Mouse (Mus musculus) lung, embryonic 14.5 days (tissue): ENCODE results near the gene Kcnab2. TPM values are rescaled to one million over a fixed set of nuclear protein-coding genes. Genes with fewer than 3 reads are reported as not detected.

Source experiments
- ATAC-seq: fragments of 200-750 bp; cut with Nextera tagmentation; 2 replicates; pipeline ENCODE4 v1.8.0; 2017; ENCODE audit warnings: mild to moderate bottlenecking, moderate TSS enrichment, moderate library complexity; ENCODE audit not compliant: insufficient read depth
- DNase-seq: peaks from one replicate; pipeline ENCODE4 v3.0.0-alpha.2; 2015
- H3K27ac ChIP-seq: fragments of 300-500 bp; sonication (generic); 2 replicates; pipeline ENCODE4 v1.5.1; 2014; ENCODE audit warnings: low read depth, mild to moderate bottlenecking, moderate library complexity
- H3K27me3 ChIP-seq: fragments of 300-500 bp; sonication (generic); 2 replicates; pipeline ENCODE4 v1.6.1; 2014; ENCODE audit warnings: low read length, control low read depth; ENCODE audit not compliant: insufficient read depth
- H3K36me3 ChIP-seq: fragments of 300-500 bp; sonication (generic); 2 replicates; pipeline ENCODE4 v1.6.1; 2014; ENCODE audit warnings: control low read depth; ENCODE audit not compliant: insufficient read depth
- H3K4me1 ChIP-seq: fragments of 300-500 bp; sonication (generic); 2 replicates; pipeline ENCODE4 v1.6.1; 2014; ENCODE audit warnings: antibody characterized with exemption, control low read depth; ENCODE audit not compliant: insufficient read depth
- H3K4me2 ChIP-seq: fragments of 300-500 bp; sonication (generic); 2 replicates; pipeline ENCODE4 v1.6.1; 2014; ENCODE audit warnings: mild to moderate bottlenecking
- H3K4me3 ChIP-seq: fragments of 300-500 bp; sonication (generic); 2 replicates; pipeline ENCODE4 v1.5.1; 2014; ENCODE audit warnings: low read depth, low read length
- H3K9ac ChIP-seq: fragments of 300-500 bp; sonication (generic); 2 replicates; pipeline ENCODE4 v1.6.1; 2014
- H3K9me3 ChIP-seq: fragments of 300-500 bp; sonication (generic); 2 replicates; pipeline ENCODE4 v1.6.1; 2016; ENCODE audit warnings: low read depth, low read length, control low read depth
- CTCF ChIP-seq: IDR thresholded peaks from 2 replicates; pipeline ENCODE4 v1.5.1; 2016; ENCODE audit warnings: antibody characterized with exemption, low read depth
- WGBS: fragments of 180-500 bp; shearing (Covaris S2); extraction: QIAGEN DNeasy Blood & Tissue Kit; methylation state at CpG from one replicate; pipeline ENCODE4 v1.1.7; 2014; 5-methylcytosine and 5-hydroxymethylcytosine counted together
- polyA plus RNA-seq: library from polyadenylated mRNA; unstranded; fragments of >200 nt; fragmentation: Nextera tagmentation; extraction: Ambion mirVana; gene quantifications from 2 replicates; pipeline ENCODE4 v1.2.1, GENCODE M21; 2014

The Kcnab2 gene
- polyA plus RNA-seq, 1 experiment from 2014 or later, result 3.6 TPM

DNA sequence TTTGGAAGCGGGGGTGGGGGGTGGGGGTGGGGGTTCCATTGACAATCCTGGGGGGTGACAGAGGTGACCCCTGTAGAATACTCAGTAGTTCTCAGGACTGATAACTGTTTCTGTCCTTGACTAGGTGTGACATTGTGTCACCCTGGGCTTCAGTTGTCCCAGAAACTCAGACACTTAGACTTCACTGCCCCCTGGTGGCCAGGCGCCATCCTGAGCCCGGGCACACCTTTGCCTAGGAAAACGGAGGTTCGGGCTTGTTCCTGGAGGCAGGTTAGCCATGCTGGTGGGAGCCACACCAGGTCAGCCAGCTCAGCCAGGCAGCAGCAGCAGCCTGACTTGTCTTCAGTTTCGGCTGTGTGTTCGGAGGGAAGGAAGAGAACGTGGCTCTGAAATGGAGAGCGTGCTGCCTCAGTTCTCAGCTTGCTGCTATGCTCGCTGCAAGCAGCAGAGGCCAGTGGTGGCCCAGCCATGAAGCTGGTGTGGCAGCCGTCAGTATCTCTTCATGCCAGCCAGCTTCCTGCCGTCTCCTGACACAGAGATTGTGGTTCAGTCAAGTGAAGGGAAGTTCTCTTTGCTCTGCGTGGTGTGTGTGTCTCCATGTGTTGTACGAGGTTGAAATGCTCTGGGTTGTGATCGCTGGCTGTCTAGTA lies 13.7 kb upstream of the Kcnab2 start:
- no peaks in the 10 kb centered on the region for H3K27me3 ChIP-seq
- ATAC-seq (peak; percentile 26; the same call in 1 of the 2 replicates), DNase-seq (peak; percentile 73)
- no peak overlapping the region for H3K4me3 ChIP-seq
- peak; percentile 79 for TF ChIP-seq CTCF
- H3K9me3 ChIP-seq, result no peaks in the 10 kb centered on the region
- 51% methylated on average over 15 of the region's 15 CpGs for WGBS
- H3K9ac ChIP-seq, result no peak overlapping the region
- H3K4me1 ChIP-seq, result no peaks in the 10 kb centered on the region
- H3K36me3 ChIP-seq, result no peaks in the 10 kb centered on the region
- no peak overlapping the region for H3K27ac ChIP-seq
- no peak overlapping the region for H3K4me2 ChIP-seq

GRCm38 (mm10) chr4:152490311-152490710 lies 12.6 kb upstream of the Kcnab2 start:
- no peak overlapping the region for H3K27ac ChIP-seq

GRCm38 (mm10) chr4:152488046-152488445 lies 10.4 kb upstream of the Kcnab2 start:
- ATAC-seq (no peak), DNase-seq (no peak)
- 75% methylated on average over 10 of the region's 10 CpGs for WGBS
- H3K4me2 ChIP-seq, result no peak overlapping the region
- no peaks in the 10 kb centered on the region for H3K4me1 ChIP-seq
- no peaks in the 10 kb centered on the region for H3K36me3 ChIP-seq
- H3K9me3 ChIP-seq, result no peaks in the 10 kb centered on the region
- H3K27me3 ChIP-seq, result no peaks in the 10 kb centered on the region
- H3K4me3 ChIP-seq, result no peak overlapping the region
- no peak overlapping the region for H3K27ac ChIP-seq
- TF ChIP-seq CTCF, result no peak
- no peak overlapping the region for H3K9ac ChIP-seq

More at GRCm38 (mm10) chr4:152490311-152490710, 12.6 kb upstream of the Kcnab2 start:
- DNase-seq (no peak), ATAC-seq (no peak)
- no peak overlapping the region for H3K9ac ChIP-seq
- H3K27me3 ChIP-seq, result no peaks in the 10 kb centered on the region
- WGBS, result 70% methylated on average over 14 of the region's 14 CpGs
- no peak overlapping the region for H3K4me3 ChIP-seq
- TF ChIP-seq CTCF, result no peak
- H3K4me2 ChIP-seq, result no peak overlapping the region
- no peaks in the 10 kb centered on the region for H3K36me3 ChIP-seq
- H3K4me1 ChIP-seq, result no peaks in the 10 kb centered on the region
- no peaks in the 10 kb centered on the region for H3K9me3 ChIP-seq

DNA sequence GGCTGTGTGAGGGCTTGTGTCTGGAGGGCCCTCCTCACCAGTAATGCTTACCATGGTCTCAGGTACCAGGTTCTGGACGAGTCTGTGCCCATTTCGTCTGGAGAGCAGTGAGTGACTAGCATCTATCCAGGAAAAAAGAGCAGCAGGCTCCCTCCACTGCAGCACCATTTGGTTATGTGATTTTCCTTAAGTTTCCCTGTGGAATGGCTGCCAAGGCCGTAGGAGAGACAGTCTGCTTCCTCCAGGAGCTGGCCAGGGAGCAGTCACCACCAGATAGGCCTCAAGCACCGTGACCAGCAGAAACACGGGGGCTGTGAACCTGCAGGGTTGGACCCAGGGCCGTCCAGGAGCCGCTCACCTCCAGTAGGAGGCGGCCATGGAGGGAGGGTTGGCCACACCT lies 2.8 kb upstream of the Kcnab2 start:
- H3K4me1 ChIP-seq, result no peaks in the 10 kb centered on the region
- H3K4me3 ChIP-seq, result no peak overlapping the region
- no peaks in the 10 kb centered on the region for H3K9me3 ChIP-seq
- H3K4me2 ChIP-seq, result no peak overlapping the region
- ATAC-seq (no peak), DNase-seq (no peak)
- no peak overlapping the region for H3K27ac ChIP-seq
- no peak for TF ChIP-seq CTCF
- peaks cover 9% of the 10 kb centered on the region; the same call in 1 of the 2 replicates for H3K27me3 ChIP-seq
- H3K36me3 ChIP-seq, result no peaks in the 10 kb centered on the region
- no peak overlapping the region for H3K9ac ChIP-seq
- WGBS, result 45% methylated on average over 8 of the region's 8 CpGs

DNA sequence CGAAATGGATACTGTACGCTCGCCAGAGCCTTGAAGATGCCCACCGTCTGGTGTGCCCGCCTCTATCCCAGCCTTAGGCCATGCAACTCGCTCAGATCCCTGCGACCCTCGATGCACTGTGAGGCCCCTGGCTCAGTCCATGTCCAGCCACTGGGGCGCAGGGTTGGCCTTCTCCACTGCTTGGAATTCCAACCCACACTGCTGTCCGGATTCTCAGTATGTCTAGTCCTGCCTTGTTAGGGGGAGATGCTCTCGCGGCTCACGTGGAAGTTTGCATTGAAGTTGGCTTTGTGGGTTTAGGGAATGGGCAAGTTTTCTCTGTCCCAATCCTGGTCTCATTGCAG lies 525 bp upstream of the Kcnab2 start:
- ATAC-seq, result peak; percentile 32; the same call in 1 of the 2 replicates
- Histone ChIP-seq H3K9ac (peak overlapping the region; percentile 71), H3K4me3 (peak overlapping the region; percentile 59), H3K4me2 (peak overlapping the region; percentile 86), H3K27me3 (peaks cover 13% of the 10 kb centered on the region; the same call in 1 of the 2 replicates), H3K4me1 (no peaks in the 10 kb centered on the region), H3K27ac (peak overlapping the region; percentile 60; the same call in 1 of the 2 replicates), H3K9me3 (no peaks in the 10 kb centered on the region), H3K36me3 (no peaks in the 10 kb centered on the region)
- TF ChIP-seq CTCF, result no peak
- WGBS, result under 1% methylated on average over 13 of the region's 13 CpGs
- DNase-seq, result no peak

- peak overlapping the region; percentile 86 for H3K4me2 ChIP-seq
- no peaks in the 10 kb centered on the region for H3K9me3 ChIP-seq
- peak overlapping the region; percentile 59 for H3K4me3 ChIP-seq
- TF ChIP-seq CTCF, result no peak
- H3K27ac ChIP-seq, result no peak overlapping the region
- DNase-seq (no peak), ATAC-seq (no peak)
- H3K9ac ChIP-seq, result peak overlapping the region; percentile 42
- H3K27me3 ChIP-seq, result peaks cover 13% of the 10 kb centered on the region; the same call in 1 of the 2 replicates
- 0% methylated on average over 17 of the region's 21 CpGs for WGBS
- H3K36me3 ChIP-seq, result no peaks in the 10 kb centered on the region
- H3K4me1 ChIP-seq, result no peaks in the 10 kb centered on the region
Observed at GRCm38 (mm10) chr4:152477106-152477465, 585 bp downstream of the Kcnab2 start.

DNA sequence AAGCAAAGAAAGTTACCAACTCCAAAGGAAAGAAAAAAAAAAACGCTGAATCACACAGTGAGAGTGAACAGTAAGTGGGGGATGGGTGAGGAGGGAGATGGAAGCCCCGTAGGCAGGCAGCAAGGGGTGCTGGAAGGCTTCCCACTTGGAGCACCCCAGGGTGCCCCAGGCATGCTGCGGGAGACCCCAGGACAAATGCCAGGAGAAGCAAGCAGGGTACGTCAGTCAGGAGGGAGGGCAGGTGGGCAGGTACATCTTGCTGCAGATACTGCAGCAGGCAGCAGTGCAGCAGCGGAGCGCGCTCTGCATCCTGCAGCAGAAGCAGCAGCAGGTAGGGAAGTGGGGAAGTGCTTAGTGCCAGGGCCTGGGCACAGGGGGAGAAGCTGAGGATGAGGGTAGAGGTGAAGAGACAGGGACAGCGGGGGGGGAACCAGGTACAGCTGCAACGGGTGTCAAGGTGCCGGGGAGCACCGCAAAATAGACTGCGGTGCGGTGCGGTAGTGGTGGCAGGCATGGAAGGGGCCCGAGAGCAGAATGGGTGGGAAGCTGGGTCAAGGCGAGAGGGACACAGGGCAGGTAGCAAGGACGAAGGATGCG lies 1.1 kb downstream of the Kcnab2 start, which contains the start of gene Nphp4:
Nphp4 (plus strand) TSS at position 280 of the 597 bp plus-strand sequence.
- TF ChIP-seq CTCF, result no peak
- DNase-seq, result no peak
- 3% methylated on average over 18 of the region's 18 CpGs for WGBS

More for the DNA sequence above, 1.1 kb downstream of the Kcnab2 start, which contains the start of gene Nphp4:
- Histone ChIP-seq H3K27me3 (peaks cover 13% of the 10 kb centered on the region; the same call in 1 of the 2 replicates), H3K36me3 (no peaks in the 10 kb centered on the region), H3K4me1 (no peaks in the 10 kb centered on the region), H3K4me3 (peak within 1 kb of the TSS; percentile 59), H3K9ac (peak within 1 kb of the TSS; percentile 71), H3K4me2 (peak within 1 kb of the TSS; percentile 86), H3K9me3 (no peaks in the 10 kb centered on the region), H3K27ac (no peak within 1 kb of the TSS)
- no peak for ATAC-seq
